Mouse (Mus musculus) left cerebral cortex, postnatal 4 days (tissue): ENCODE measurements around the gene Car15. TPM values are rescaled to one million over a fixed set of nuclear protein-coding genes. Genes with fewer than 3 reads are reported as not detected.

Experiments
- DNase-seq: peaks from one replicate; pipeline ENCODE4 v3.0.0-alpha.2; 2022
- intact Hi-C: fragments of 180-260 bp; cut with DNase I; formaldehyde crosslinking; loops from one replicate; pipeline ENCODE4 v1.15.1; 2025
- total RNA-seq, 2 experiments: library from RNA; stranded (reverse); gene quantifications; 2 replicates each; pipeline ENCODE4 v1.2.3; 2021

Gene Car15
- total RNA-seq, 2 experiments from 2014 or later: 6.8 to 7.1 TPM

DNA sequence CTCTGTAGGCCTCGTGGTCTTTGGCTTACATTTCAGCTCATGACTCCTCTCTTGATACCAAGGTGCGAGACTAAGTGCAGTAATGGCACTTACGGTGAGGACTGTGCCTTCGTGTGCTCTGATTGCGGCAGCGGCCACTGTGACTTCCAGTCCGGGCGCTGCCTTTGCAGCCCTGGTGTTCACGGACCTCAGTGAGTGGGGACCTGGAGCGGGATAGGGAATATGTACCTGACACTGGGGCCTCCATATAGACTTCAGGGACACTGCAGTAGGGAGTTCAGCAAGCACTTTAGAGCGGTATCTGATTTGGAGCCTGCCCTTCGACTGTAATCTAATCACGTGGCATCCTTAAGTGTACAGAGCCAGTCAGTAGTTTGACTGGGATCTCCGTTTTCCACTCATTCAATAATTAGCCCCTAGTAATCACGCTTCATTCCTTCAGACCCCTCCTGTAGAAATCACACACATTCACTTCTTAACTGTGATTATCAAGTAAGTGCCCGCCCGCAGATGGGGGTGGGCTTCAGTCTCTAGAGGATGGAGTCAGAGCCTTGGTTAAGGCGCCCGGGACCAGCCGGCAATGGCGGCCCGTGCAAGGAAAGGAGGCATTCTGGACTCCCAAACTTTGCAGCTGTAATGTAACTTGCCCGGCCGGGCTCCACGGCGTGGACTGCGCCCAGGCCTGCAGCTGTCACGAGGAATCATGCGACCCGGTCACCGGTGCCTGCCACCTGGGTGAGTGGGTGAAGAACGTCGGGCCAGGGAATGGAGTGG is 34.3 kb downstream of the Car15 start:
- no peak for DNase-seq
- intact Hi-C loops: no loop called here

DNA sequence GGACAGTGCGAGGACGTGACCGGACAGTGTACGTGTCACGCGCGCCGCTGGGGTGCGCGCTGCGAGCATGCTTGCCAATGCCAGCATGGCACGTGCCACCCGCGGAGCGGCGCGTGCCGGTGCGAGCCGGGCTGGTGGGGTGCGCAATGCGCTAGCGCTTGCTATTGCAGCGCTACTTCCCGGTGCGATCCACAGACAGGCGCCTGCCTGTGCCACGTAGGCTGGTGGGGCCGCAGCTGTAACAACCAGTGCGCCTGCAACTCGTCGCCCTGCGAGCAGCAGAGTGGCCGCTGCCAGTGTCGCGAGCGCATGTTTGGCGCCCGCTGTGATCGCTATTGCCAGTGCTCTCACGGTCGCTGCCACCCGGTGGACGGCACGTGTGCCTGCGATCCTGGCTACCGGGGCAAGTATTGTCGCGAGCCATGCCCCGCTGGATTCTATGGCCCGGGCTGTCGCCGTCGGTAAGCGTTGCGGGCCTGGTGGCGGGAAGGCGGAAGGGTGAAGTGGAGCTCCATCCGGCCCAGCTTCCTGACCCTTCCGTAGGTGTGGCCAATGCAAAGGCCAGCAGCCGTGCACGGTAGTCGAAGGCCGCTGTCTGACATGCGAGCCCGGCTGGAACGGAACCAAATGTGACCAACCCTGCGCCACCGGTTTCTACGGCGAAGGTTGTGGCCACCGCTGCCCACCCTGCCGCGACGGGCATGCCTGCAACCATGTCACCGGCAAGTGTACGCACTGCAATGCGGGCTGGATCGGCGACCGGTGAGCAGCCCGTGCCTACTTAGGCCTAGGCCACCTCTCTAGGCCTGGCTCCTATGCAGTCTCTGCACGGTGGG is 35.1 kb downstream of the Car15 start:
- peak; percentile 32 for DNase-seq
- intact Hi-C loops: no loop called here

DNA sequence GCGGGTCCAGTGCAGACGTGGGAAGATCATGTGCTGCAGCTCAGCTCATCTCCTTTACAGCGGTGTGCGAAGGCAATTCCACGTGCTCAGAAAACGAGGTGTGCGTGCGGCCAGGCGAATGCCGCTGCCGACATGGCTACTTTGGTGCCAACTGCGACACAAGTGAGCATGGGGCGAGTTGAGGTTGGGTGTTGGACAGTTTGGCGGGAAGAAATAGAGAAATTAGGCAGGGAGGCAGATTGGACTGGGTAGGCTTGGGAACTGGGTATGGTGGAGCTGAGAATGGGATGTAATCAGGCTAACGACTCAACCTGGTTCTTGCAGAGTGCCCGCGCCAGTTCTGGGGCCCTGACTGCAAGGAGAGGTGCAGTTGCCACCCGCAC is 35.7 kb downstream of the Car15 start:
- intact Hi-C loops: no loop called here
- no peak for DNase-seq

GRCm38 (mm10) chr16:17801777-17802455 is 36.2 kb downstream of the Car15 start:
- no peak for DNase-seq
- intact Hi-C loops: no loop called here

DNA sequence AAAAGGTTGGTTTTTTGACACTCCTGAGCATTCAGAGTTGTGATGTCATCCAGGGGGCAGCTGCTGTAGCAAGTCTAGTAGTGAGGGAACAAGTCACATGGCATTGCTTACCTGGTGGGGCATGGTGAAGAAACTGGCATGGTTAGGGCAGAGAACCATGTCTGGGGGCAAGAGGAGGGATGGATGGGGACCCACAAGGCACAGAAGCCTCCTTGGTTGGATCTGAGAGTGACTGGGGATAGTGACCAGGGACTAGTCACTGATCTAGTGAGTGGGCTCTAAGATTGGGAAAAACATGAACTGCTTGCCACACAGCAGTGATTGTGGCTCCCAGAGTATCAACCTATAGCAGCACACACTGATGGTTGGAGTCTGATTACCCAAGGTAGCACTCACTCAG is 38.6 kb downstream of the Car15 start:
- intact Hi-C loops: no loop called here
- DNase-seq: no peak

GRCm38 (mm10) chr16:17798321-17799180 is 39.6 kb downstream of the Car15 start:
- intact Hi-C loops: no loop called here
- no peak for DNase-seq

- DNase-seq: no peak
- intact Hi-C loops: no loop called here
Observed at GRCm38 (mm10) chr16:17797812-17798311, 40.3 kb downstream of the Car15 start.

GRCm38 (mm10) chr16:17796971-17797811 is 41.0 kb downstream of the Car15 start, which contains the start of gene Scarf2:
Gene Scarf2 (plus strand): TSS chr16:17797282.
- intact Hi-C loops: no loop called here
- no peak for DNase-seq

GRCm38 (mm10) chr16:17796519-17796918 is 41.6 kb downstream of the Car15 start:
- DNase-seq: no peak
- intact Hi-C loops: no loop called here

DNA sequence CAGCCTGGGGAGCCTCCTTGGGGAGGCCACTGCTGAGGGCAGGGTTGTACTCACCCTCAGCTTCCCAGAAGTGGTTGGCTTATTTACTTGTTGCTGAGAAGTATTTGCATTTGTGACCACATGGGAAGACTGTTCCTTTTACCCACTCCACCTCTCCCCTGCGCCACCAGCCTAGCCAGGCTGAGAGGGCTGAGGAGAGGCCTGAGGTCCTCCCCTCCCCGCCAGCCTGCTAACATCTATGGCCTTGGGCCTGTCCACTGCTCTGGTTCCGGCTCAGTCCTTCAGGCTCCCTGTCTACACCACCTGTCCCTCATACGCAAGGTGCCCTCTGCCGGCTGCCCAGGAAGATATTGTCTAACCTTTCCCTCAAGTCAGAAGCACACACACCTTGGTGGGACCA is 42.5 kb downstream of the Car15 start:
- intact Hi-C loops: no loop called here
- no peak for DNase-seq

DNA sequence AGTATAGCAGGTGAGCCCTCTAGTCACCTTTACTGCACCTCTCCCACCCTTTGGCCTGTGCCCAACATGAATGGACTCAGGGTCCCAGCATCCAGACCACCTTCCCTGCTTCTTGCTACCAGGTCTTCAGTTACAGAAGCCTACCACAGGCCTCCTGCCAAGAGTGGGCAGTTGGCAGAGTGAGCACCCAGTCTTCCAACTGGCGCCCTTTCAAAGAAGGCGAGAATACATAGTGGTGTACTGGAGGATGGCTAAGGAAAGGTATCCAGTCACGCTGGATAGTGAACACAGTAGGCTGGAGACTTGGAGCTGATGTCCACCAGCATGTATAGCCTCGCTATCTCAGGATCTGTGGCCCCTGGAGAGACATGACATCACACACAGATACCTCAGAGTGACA is 44.1 kb downstream of the Car15 start:
- no peak for DNase-seq
- intact Hi-C loops: no loop called here

- DNase-seq: no peak
- intact Hi-C loops: no loop called here
Observed at GRCm38 (mm10) chr16:17792728-17793127, 45.4 kb downstream of the Car15 start.

- DNase-seq: no peak
- intact Hi-C loops: no loop called here
Observed at GRCm38 (mm10) chr16:17785337-17785736, 52.8 kb downstream of the Car15 start.

Other genes with a start within 250 kb of the Car15 start
- 10 to 100 TPM; 49.9 to 51.7 TPM for gene Smpd4, start 219.0 kb downstream of the Car15 start, total RNA-seq
- gene Ccdc74a, start 191.9 kb downstream of the Car15 start, total RNA-seq: 10 to 100 TPM; 17.5 to 20.9 TPM
- gene Med15, start 105.5 kb downstream of the Car15 start, total RNA-seq: 10 to 100 TPM; 78.9 to 80.8 TPM
- 10 to 100 TPM; 86.2 to 95.3 TPM for gene Klhl22, start 78.7 kb downstream of the Car15 start, total RNA-seq
- gene Scarf2, start 41.1 kb downstream of the Car15 start, total RNA-seq: 1 to 10 TPM; 5.6 to 6.3 TPM
- gene B830017H08Rik, start 5.2 kb downstream of the Car15 start, total RNA-seq: 1 to 10 TPM; 3.9 to 4.3 TPM
- gene Gm20518, start 53.3 kb upstream of the Car15 start, total RNA-seq: 1 to 10 TPM in 1 of 2 experiments, under 1 TPM in 1; 0.77 to 1.2 TPM
- gene Tssk1, start 55.9 kb upstream of the Car15 start, total RNA-seq: not detected
- gene Dgcr2, start 60.2 kb upstream of the Car15 start, total RNA-seq: 100 to 1,000 TPM; 116 to 123 TPM
- not detected for gene Tssk2, start 60.3 kb upstream of the Car15 start, total RNA-seq
- 10 to 100 TPM; 40.7 to 45.1 TPM for gene Ess2, start 73.0 kb upstream of the Car15 start, total RNA-seq
- not detected for gene Gsc2, start 76.7 kb upstream of the Car15 start, total RNA-seq
- gene Slc25a1, start 89.9 kb upstream of the Car15 start, total RNA-seq: 100 to 1,000 TPM; 107 TPM
- not detected for gene Vpreb2, start 142.1 kb upstream of the Car15 start, total RNA-seq
- gene Dgcr6, start 214.5 kb upstream of the Car15 start, total RNA-seq: 10 to 100 TPM; 80.9 to 85.8 TPM